Mouse (Mus musculus) urinary bladder, postnatal 25 days (tissue): ENCODE results near the gene Glcci1.
"Not testable (repeated sequence)": the region's sequence is repeated elsewhere in the genome, so short reads cannot be mapped to it uniquely, and the experiment has no call there.

Source experiments
- DNase-seq: peaks from one replicate; pipeline ENCODE4 v3.0.0; 2022; ENCODE audit warnings: low spot score

Glcci1 gene

DNA sequence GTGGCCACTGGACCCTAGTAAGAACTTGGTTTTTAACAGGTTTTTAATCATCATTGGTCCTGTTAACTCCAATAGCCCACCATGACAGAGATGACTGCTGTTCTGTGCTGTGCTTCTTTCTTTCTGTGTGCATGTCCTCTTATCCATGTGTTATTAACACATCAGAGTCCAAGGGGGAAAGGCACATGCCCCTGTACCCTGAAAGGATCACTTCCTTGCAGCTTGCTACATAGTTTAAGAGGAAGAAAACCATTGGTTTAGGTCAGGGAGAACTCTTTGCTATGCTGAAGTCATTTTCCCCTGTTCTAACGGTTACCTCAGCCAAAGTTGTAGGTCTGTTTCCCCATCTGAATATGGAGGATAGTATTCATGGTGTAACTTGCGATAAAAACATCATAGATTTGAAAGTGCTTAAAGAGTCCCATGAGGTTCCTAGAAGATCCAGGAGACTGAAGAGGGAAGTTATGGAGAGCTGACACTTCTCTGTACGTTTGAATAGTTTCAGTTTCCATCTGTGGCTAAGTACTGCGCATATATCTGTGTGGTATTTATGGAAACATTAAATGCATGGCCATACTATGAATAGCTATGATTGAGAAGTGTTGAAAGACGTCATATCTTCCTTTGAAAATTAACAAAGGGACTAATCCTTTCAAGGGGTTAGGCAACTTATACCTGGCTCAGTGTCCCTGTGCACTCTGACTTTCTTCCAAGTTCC lies 14.1 kb upstream of the Glcci1 start:
- DNase-seq = no peak

DNA sequence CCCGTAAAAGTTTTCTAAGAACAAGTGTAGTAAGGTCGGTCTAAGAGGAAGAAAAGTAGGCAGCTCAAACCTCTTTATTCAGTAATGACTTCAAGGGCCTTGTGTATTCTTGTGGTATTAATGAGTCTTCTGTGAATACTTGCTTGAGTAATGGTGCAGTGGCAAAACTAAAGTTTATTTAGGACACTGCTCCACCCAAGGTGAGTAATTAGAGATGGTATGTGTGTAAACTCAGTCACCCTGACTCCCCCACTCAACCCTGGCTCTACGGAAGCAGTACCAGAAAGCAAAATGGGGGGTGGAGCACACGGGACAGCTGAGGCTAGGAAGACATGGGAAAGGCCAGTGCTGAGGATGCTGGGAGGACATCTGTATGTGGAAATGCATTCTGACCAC lies 13.6 kb upstream of the Glcci1 start:
- no peak for DNase-seq

DNA sequence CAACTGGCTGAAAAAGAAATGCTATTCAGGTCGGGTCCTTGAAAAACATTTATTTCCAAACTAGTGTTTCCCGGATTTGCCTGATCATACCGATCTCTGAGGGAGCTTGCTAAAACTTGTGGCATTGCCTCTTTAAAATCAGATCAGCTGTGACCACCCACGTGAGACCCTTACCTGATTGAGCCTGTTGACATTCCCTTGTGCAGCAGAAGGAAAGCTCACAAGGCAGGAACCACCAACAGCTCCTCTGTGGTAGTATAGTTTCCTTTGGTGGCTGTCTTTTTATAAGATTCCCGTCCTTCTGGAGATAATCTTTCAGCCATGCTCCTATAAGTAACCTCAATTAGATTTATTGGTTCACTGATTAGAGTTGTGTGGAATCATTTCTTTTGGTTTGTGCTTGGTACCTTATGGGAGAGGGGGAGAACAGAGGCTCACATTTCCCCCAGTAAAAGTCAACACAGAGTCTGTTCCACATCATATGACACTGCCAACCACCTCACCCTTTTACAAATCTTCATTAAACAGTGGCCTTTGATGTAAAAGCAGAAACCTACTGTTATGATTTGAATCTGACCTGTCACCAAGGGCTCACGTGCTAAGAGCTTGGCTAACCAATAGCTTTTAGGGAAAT lies 12.0 kb upstream of the Glcci1 start:
- DNase-seq = no peak

DNA sequence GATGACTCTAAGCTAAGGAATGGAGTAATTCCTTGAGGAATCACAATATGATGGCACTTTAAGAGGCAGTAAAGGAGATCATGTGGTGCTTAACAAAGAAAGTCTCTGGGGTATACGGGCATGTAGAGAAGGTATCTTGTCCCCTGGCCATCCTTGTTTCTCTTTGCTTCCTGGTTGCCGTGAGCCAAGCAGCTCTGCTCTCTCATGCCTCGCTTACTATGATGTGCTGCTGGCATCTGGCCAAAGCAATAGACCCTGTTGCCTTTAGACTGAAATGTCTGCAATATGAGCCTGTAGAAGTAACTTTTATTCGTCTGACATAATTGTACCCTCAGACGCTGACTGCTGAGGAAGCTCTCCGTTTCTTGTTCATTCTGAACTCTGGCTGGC lies 11.5 kb upstream of the Glcci1 start:
- DNase-seq = no peak

DNA sequence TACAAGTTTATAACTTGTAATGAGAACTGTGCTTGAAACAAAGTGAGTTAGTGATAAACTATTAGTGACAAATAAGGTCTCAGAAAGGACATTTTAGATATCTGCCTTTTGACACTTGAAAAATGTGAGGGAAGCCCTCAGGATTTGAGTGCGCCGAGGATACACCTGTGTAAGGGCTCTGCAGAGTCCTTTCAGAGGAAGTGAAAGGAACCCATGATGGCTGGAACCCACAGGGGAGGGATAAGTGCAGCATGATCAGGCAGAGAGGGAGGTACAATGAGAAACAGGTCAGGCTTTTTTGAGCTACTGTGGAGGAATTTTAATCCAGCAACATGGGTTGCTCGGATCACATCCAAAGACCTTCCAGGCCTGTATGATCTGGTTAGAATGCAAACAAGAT lies 10.4 kb upstream of the Glcci1 start:
- DNase-seq = no peak

DNA sequence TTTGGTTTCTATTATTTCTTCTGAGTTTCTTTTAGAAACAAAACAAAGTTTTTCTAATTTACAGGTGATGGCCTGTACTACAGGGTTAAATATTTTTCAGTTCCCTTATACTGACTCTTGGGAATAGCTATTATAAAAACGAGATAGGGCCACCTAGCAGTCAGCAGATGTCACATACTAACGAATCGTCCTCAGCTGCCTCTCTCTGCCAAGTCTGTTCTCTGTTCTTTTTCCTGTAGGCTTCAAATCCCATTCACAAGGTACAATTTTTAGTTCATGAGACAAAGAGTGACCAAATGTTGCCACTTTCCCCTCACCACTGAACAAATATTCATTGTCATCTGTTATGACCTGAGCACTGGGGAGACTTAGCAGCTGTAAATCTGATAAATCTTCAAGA lies 5.4 kb upstream of the Glcci1 start:
- DNase-seq = no peak

- no peak for DNase-seq
These were observed 4.7 kb upstream of the Glcci1 start for GRCm38 (mm10) chr6:8504521-8505228.

GRCm38 (mm10) chr6:8506631-8507030 lies 2.8 kb upstream of the Glcci1 start:
- DNase-seq = no peak

DNA sequence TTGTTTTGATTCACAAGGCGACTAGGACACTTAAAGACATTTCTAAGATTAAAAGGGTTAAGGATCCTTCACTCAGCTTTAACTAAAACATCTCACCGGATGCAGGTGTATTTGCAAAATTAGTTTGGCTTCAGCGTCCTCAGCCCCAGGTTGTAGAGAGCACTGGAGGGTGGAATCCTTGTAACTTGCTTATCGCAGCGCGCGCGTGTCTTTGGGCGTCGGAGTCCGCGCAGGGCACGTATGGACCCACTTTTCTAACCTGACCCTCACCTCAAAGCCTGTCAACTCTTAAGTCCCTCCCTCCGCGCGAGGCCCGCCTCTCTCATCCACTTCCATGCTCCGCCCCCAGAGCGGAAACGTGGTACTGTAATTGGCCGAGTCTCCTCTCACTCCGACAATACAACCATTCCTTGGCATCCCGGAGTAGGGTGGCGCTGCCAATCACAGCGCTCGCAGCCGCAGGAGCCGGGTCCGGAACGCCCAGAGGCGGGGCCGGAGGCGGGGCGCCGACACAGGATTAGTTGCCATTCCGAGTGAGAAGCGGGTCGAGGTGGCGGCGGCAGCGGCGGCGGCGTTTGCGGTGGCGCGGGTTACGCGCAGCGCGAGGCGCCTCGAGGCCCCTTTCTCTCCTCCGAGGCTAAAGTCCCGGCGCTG lies 390 bp upstream of the Glcci1 start:
- DNase-seq = peak; percentile 98

GRCm38 (mm10) chr6:8509961-8510863 lies 812 bp downstream of the Glcci1 start:
- DNase-seq = peak; percentile 38

- no peak for DNase-seq
These were observed 1.5 kb downstream of the Glcci1 start for GRCm38 (mm10) chr6:8510864-8511428.

DNA sequence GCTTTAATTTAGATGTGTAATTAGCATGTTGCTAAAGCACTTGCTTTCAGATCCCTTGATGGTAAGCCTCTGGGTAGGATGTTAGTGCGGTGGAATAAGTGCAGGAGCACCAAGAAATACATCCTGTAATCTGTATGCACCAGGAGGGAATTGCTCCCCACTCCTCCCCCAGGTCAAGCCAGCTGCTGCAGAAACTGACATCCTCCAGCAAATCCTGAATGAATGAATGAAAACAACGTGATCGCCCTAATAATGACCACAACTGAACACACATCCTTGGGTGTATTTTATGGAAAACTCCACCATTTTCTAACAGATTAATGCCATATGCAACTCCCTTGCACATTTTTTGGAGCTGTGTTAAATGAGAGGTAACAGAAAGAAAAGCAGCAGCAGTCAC lies 2.0 kb downstream of the Glcci1 start:
- no peak for DNase-seq

DNA sequence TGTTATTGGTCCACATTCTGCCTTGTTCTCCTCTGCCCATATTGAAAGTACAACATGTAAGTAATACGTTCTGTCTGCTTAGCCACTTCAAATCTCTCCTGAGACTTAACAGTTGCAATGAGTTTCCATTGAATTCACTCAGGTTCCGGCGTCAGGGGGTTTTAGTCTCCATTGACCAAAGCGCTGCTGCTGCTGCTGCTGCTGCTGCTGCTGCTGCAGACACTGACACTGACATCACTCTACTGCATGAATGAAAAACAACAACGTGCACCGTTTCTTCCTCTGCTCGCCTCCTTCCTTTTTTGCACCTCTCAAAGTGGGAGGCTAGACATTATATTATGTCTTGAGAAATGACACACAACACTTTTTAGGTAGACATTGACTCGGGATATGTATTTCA lies 3.0 kb downstream of the Glcci1 start:
- no peak for DNase-seq

DNA sequence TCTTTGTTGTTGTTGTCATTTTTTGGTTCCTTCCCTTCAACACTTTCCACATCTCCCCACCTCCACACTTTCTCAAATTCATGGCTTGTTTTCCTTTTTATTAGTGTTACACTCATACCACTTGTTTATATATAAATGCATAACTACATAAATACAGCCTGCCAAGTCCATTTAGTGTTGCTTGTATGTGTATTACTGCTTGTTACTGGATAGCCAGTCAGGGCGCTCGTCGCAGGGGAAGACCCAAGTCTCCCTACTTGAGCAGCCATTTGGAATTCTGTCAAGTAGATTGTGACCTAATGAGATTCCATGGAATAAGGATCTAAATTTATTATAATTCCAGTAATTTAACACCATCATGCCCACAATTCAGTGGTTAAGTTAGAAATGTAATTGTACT lies 10.3 kb downstream of the Glcci1 start:
- DNase-seq = no peak

- DNase-seq = no peak
These were observed 11.8 kb downstream of the Glcci1 start for GRCm38 (mm10) chr6:8521231-8521630.

GRCm38 (mm10) chr6:8524717-8525116 lies 15.3 kb downstream of the Glcci1 start:
- DNase-seq = no peak

- DNase-seq = no peak
These were observed 21.9 kb downstream of the Glcci1 start for GRCm38 (mm10) chr6:8531104-8531894.

- no peak for DNase-seq
These were observed 27.5 kb downstream of the Glcci1 start for GRCm38 (mm10) chr6:8536944-8537343.

DNA sequence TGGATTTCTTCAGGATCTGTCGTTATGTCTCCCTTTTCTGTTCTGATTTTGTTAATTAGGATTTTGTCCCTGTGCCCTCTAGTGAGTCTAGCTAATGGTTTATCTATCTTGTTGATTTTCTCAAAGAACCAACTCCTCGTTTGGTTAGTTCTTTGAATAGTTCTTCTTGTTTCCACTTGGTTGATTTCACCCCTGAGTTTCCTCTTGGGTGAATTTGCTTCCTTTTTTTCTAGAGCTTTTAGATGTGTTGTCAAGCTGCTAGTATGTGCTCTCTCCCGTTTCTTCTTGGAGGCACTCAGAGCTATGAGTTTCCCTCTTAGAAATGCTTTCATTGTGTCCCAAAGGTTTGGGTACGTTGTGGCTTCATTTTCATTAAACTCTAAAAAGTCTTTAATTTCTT lies 32.1 kb downstream of the Glcci1 start:
- DNase-seq = not testable (repeated sequence)

- DNase-seq = no peak
These were observed 35.4 kb downstream of the Glcci1 start for GRCm38 (mm10) chr6:8544822-8545221.

DNA sequence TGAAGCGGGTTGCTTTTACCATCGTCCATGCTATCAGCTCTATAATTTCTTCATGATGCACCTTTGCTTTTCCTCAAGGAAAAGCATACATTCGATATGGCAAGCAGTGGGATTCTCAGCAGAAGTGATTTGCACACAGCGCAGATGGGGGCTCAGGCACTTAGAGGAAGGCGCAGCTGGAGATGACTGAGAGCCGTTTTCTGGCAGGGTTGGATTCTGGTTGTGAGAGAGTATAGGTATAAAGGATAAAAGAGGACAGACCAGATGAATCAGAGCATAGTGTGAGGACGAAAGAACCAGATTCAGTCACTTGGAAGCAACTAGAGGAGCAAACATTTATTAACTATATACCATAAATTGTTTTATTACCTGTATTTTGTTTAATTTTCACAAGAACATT lies 36.4 kb downstream of the Glcci1 start:
- DNase-seq = no peak
